Mouse (Mus musculus) brain, embryonic 14.5 days (tissue): ENCODE measurements around the gene C77080.

Experiments
- CTCF ChIP-seq: fragments of 200-500 bp; IDR thresholded peaks from 2 replicates; pipeline ENCODE4 v1.5.1; 2012; ENCODE audit warnings: inconsistent platforms, mild to moderate bottlenecking, moderate library complexity, borderline replicate concordance; ENCODE audit not compliant: insufficient read depth, insufficient read length; ENCODE audit errors: extremely low read depth
- POLR2A ChIP-seq: fragments of 200-500 bp; IDR thresholded peaks from 2 replicates; pipeline ENCODE4 v1.6.1; 2012; ENCODE audit warnings: mild to moderate bottlenecking, inconsistent platforms, borderline replicate concordance; ENCODE audit not compliant: poor library complexity, insufficient read depth, insufficient read length, severe bottlenecking; ENCODE audit errors: extremely low read depth

DNA sequence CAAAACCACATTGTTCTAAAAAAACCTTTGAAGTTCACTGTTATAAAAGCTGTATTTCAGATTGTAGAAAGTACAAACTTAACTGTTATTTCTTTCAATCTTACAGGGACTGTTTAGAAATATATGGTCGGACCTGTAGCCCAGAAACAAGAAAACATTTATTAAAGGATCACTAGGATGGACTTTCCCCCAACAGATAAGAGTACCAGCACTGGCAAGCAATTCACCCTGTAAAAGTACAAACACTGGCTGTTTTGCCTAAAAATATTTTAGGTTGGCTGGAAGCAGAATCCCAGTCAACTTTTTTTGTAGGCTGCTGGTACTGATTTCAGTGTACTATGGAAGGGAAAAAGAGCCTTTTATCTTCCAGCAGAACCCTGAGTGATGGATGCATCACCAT is 46.7 kb upstream of the C77080 start:
- TF ChIP-seq CTCF (no peak), POLR2A (no peak)
